In the genomic region with DNA sequence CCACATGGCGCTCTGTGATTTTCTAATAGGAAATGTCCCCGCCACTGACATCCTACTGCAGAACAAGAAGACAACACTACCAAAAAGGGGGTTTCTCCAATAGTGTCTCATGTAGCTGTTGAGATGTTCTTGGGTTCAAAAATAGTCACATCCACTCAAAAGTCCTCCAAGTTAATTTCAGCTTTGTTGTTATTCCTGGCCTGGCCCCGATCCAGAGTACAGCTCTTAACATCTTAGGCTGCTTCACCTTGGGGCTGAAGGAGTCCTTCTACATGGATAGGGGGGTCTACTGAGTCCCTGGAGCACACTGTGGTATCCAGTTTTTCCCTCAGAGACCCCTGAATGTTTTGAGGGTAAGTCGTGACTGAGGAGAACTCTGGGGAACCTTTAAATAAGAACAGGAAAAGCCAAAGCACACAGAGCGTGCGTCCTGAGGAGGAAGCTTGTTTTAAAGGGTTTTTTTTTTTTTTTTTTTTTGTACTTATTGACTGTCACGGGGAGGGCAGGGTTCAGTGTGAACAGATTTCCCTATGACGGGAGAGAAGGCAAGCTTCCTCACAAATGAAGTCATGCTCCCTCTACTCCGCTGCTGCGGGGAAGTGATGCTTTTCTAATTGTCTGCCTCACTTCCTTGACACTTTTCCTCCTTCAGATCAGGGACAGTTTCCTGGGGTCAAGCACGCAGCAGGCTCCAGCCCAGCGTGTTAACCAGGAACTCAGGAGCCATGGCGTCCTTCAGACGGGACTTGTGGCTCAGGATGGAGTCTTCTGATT, we compare ENCODE assay signal across 10 mouse cellular contexts. TPM values are rescaled to one million over a fixed set of nuclear protein-coding genes. Genes with fewer than 3 reads are reported as not detected.
DNase-seq lines count a peak whose midpoint lies in the region; ATAC-seq lines count a peak whose summit lies in the region.
"Had no signal": no experiment of that assay in that cellular context is flagged by ENCODE, and none has a peak within 500 bp of the region (broad histone marks: within the 10 kb centered on the region; RNA-seq: fewer than 3 reads in every experiment).

No protein-coding gene starts in this region.

- 42% methylated on average over 14 of the region's 14 CpGs for WGBS in heart, embryonic 12.5 days
- WGBS in kidney, embryonic 14.5 days = 44% methylated on average over 14 of the region's 14 CpGs
- 76% methylated on average over 14 of the region's 14 CpGs for WGBS in hindbrain, embryonic 16.5 days

- H3K27ac ChIP-seq in heart, embryonic 12.5 days (ENCODE audit: poor library complexity, severe bottlenecking) = peak overlapping the region; percentile 54; the same call in 1 of the 2 replicates
- H3K27ac ChIP-seq in kidney, embryonic 14.5 days (ENCODE audit: low read depth, low read length) = peak overlapping the region; percentile 42; the same call in 1 of the 2 replicates
- H3K27ac ChIP-seq in hindbrain, embryonic 16.5 days (ENCODE audit: low read depth, low read length) = no peak overlapping the region
- H3K27ac ChIP-seq: hindbrain, embryonic 15.5 days had no signal

- H3K9ac ChIP-seq in heart, embryonic 12.5 days = no peak overlapping the region
- H3K9ac ChIP-seq in kidney, embryonic 14.5 days (ENCODE audit: low read depth, low read length) = no peak overlapping the region
- H3K9ac ChIP-seq in hindbrain, embryonic 16.5 days (ENCODE audit: low read depth, low read length) = no peak overlapping the region
- H3K9ac ChIP-seq: hindbrain, embryonic 15.5 days had no signal

- DNase-seq in adrenal gland, adult 2 months = peak; percentile 42
- DNase-seq in adrenal gland, adult 18-20 months (ENCODE audit: low spot score in 2 of 2) = no peak
- peak; percentile 42 for DNase-seq in lung, postnatal 10 days
- no peak for DNase-seq in adipocyte (ENCODE audit: low spot score)
- DNase-seq in layer of hippocampus, postnatal 25 days (ENCODE audit: extremely low spot score in 1 of 2, low spot score in 1 of 2) = no peak

- H3K4me2 ChIP-seq in heart, embryonic 12.5 days = peak overlapping the region; percentile 41; the same call in 1 of the 2 replicates
- no peak overlapping the region for H3K4me2 ChIP-seq in kidney, embryonic 14.5 days (replicated peaks; ENCODE audit: low read depth, low read length)
- H3K4me2 ChIP-seq in hindbrain, embryonic 16.5 days (ENCODE audit: low read length) = no peak overlapping the region
- H3K4me2 ChIP-seq: hindbrain, embryonic 15.5 days had no signal

- 0 out of 2 replicates have a peak, but pooled peaks cover 4% of the 10 kb centered on the region for H3K9me3 ChIP-seq in heart, embryonic 12.5 days (replicated peaks)
- no peaks in the 10 kb centered on the region for H3K9me3 ChIP-seq in kidney, embryonic 14.5 days (ENCODE audit: control insufficient read depth, low read length)
- H3K9me3 ChIP-seq in hindbrain, embryonic 16.5 days (ENCODE audit: control insufficient read depth, low read length) = 0 out of 2 replicates have a peak, but pooled peaks cover 2% of the 10 kb centered on the region
- H3K9me3 ChIP-seq: hindbrain, embryonic 15.5 days had no signal

- no peaks in the 10 kb centered on the region for H3K27me3 ChIP-seq in heart, embryonic 12.5 days (replicated peaks)
- no peaks in the 10 kb centered on the region for H3K27me3 ChIP-seq in kidney, embryonic 14.5 days (ENCODE audit: control insufficient read depth, insufficient read depth, low read length)
- no peaks in the 10 kb centered on the region for H3K27me3 ChIP-seq in hindbrain, embryonic 16.5 days (replicated peaks; ENCODE audit: control insufficient read depth, insufficient read depth, low read length)
- H3K27me3 ChIP-seq: hindbrain, embryonic 15.5 days had no signal

- no peak for ATAC-seq in heart, embryonic 12.5 days (ENCODE audit: insufficient number of reproducible peaks, low FRiP score)
- no peak for ATAC-seq in kidney, embryonic 14.5 days (ENCODE audit: low FRiP score, low TSS enrichment)
- ATAC-seq in hindbrain, embryonic 16.5 days = no peak
- ATAC-seq: forebrain, embryonic 16.5 days had no signal

- no peaks in the 10 kb centered on the region for H3K36me3 ChIP-seq in heart, embryonic 12.5 days
- H3K36me3 ChIP-seq in kidney, embryonic 14.5 days (ENCODE audit: control insufficient read depth, insufficient read depth, low read length) = no peaks in the 10 kb centered on the region
- H3K36me3 ChIP-seq in hindbrain, embryonic 16.5 days (ENCODE audit: control insufficient read depth, insufficient read depth, low read length) = no peaks in the 10 kb centered on the region
- H3K36me3 ChIP-seq: hindbrain, embryonic 15.5 days had no signal

- peaks cover 41% of the 10 kb centered on the region for H3K4me1 ChIP-seq in heart, embryonic 12.5 days (replicated peaks)
- H3K4me1 ChIP-seq in kidney, embryonic 14.5 days (ENCODE audit: control insufficient read depth, insufficient read depth, low read length) = 0 out of 2 replicates have a peak, but pooled peaks cover 4% of the 10 kb centered on the region
- no peaks in the 10 kb centered on the region for H3K4me1 ChIP-seq in hindbrain, embryonic 16.5 days (ENCODE audit: control insufficient read depth, insufficient read depth, low read depth, low read length)
- H3K4me1 ChIP-seq: hindbrain, embryonic 15.5 days had no signal

- no peak overlapping the region for H3K4me3 ChIP-seq in heart, embryonic 12.5 days
- H3K4me3 ChIP-seq in kidney, embryonic 14.5 days (ENCODE audit: low read length) = no peak overlapping the region
- no peak overlapping the region for H3K4me3 ChIP-seq in hindbrain, embryonic 16.5 days (ENCODE audit: low read length)
- H3K4me3 ChIP-seq: hindbrain, embryonic 15.5 days had no signal

RNA-seq across cellular contexts. Expression of a gene that starts 44.7 kb away (rescaled TPM):
- 10 to 100 TPM; 11.0 to 30.9 TPM for total RNA-seq in adrenal gland, adult 2 months (2021)
- polyA plus RNA-seq in adrenal gland, adult 2 months (2012; rRNA removed) = 5.9 and 7.1 TPM in 2 replicates
- total RNA-seq in adrenal gland, adult 18-20 months (2021) = 10 to 100 TPM; 24.9 to 37.1 TPM
- 6.4 and 7.0 TPM in 2 replicates for polyA plus RNA-seq in heart, embryonic 12.5 days (2016; fragmentation: Nextera tagmentation; extraction: Ambion mirVana)
- 19.9 and 20.7 TPM in 2 replicates for polyA plus RNA-seq in kidney, embryonic 14.5 days (2014; fragmentation: Nextera tagmentation; extraction: Ambion mirVana)
- polyA plus RNA-seq in hindbrain, embryonic 16.5 days (2015; fragmentation: Nextera tagmentation; extraction: Ambion mirVana) = 1.6 and 1.9 TPM in 2 replicates
- 1 to 10 TPM; 6.9 to 7.7 TPM for total RNA-seq in layer of hippocampus, postnatal 25 days (2021)

Comparison
In these comparisons a context has a peak if more than half of its experiments do, and no peak if none do; other contexts are left out.
1. DNase-seq: peak in adrenal gland, adult 2 months (single experiment) and lung, postnatal 10 days (single experiment); none in adrenal gland, adult 18-20 months (0 of 2), adipocyte (single experiment) and layer of hippocampus, postnatal 25 days (0 of 2).